Mouse (Mus musculus): ENCODE results near the gene Asphd2.

The Asphd2 gene

GRCm38 (mm10) chr5:112391002-112391401, 3.7 kb downstream of the Asphd2 start:
- no peak for DNase-seq (ENCODE audit: low spot score)

GRCm38 (mm10) chr5:112389352-112389751, 5.3 kb downstream of the Asphd2 start:
- DNase-seq (ENCODE audit: low spot score): no peak

- no peak for DNase-seq (ENCODE audit: low spot score)
These were observed 8.7 kb downstream of the Asphd2 start for GRCm38 (mm10) chr5:112385973-112386372.

- no peak for DNase-seq (ENCODE audit: low spot score)
These were observed 9.7 kb downstream of the Asphd2 start for GRCm38 (mm10) chr5:112384805-112385472.

GRCm38 (mm10) chr5:112382641-112383330, 11.9 kb downstream of the Asphd2 start:
- no peak for DNase-seq (ENCODE audit: low spot score)

GRCm38 (mm10) chr5:112382042-112382441, 12.6 kb downstream of the Asphd2 start:
- no peak for DNase-seq (ENCODE audit: low spot score)

- no peak for DNase-seq (ENCODE audit: low spot score)
These were observed 13.5 kb downstream of the Asphd2 start for GRCm38 (mm10) chr5:112381154-112381553.

GRCm38 (mm10) chr5:112378716-112379115, 15.9 kb downstream of the Asphd2 start:
- DNase-seq (ENCODE audit: low spot score): no peak

- no peak for DNase-seq (ENCODE audit: low spot score)
These were observed 17.3 kb downstream of the Asphd2 start for GRCm38 (mm10) chr5:112377380-112377779.

GRCm38 (mm10) chr5:112376111-112376510, 18.6 kb downstream of the Asphd2 start:
- DNase-seq (ENCODE audit: low spot score): no peak

- DNase-seq (ENCODE audit: low spot score): no peak
These were observed 22.7 kb downstream of the Asphd2 start for GRCm38 (mm10) chr5:112371933-112372332.

GRCm38 (mm10) chr5:112370236-112370813, 24.3 kb downstream of the Asphd2 start:
- no peak for DNase-seq (ENCODE audit: low spot score)

GRCm38 (mm10) chr5:112369326-112369725, 25.3 kb downstream of the Asphd2 start:
- DNase-seq (ENCODE audit: low spot score): no peak

GRCm38 (mm10) chr5:112368666-112369065, 26.0 kb downstream of the Asphd2 start:
- DNase-seq (ENCODE audit: low spot score): no peak

- DNase-seq (ENCODE audit: low spot score): no peak
These were observed 26.7 kb downstream of the Asphd2 start for GRCm38 (mm10) chr5:112367929-112368328.

GRCm38 (mm10) chr5:112367338-112367737, 27.3 kb downstream of the Asphd2 start:
- DNase-seq (ENCODE audit: low spot score): no peak

GRCm38 (mm10) chr5:112366879-112367278, 27.8 kb downstream of the Asphd2 start:
- DNase-seq (ENCODE audit: low spot score): no peak

GRCm38 (mm10) chr5:112364184-112364797, 30.4 kb downstream of the Asphd2 start:
- DNase-seq (ENCODE audit: low spot score): no peak

GRCm38 (mm10) chr5:112360077-112360476, 34.6 kb downstream of the Asphd2 start:
- DNase-seq (ENCODE audit: low spot score): no peak

- DNase-seq (ENCODE audit: low spot score): no peak
These were observed 35.1 kb downstream of the Asphd2 start for GRCm38 (mm10) chr5:112359520-112359919.

- DNase-seq (ENCODE audit: low spot score): no peak
These were observed 38.3 kb downstream of the Asphd2 start for GRCm38 (mm10) chr5:112356322-112356721.

- DNase-seq (ENCODE audit: low spot score): no peak
These were observed 38.8 kb downstream of the Asphd2 start, which contains the start of gene Gm6583 for GRCm38 (mm10) chr5:112355910-112356309. Gene Gm6583 (minus strand): TSS chr5:112356033.

GRCm38 (mm10) chr5:112355493-112355892, 39.2 kb downstream of the Asphd2 start:
- DNase-seq (ENCODE audit: low spot score): no peak
